Mouse (Mus musculus) liver, embryonic 14.5 days (tissue): ENCODE measurements around the gene Meis3. TPM values are rescaled to one million over a fixed set of nuclear protein-coding genes. Genes with fewer than 3 reads are reported as not detected.

ENCODE experiments used
- ATAC-seq: fragments of 200-750 bp; cut with Nextera tagmentation; 2 replicates; pipeline ENCODE4 v1.8.0; 2017; ENCODE audit warnings: moderate number of reproducible peaks, mild to moderate bottlenecking, moderate library complexity; ENCODE audit not compliant: insufficient read depth
- DNase-seq, 3 experiments: peaks; one replicate each; pipeline ENCODE4 v3.0.0-alpha.2; 2012 to 2013; ENCODE audit warnings: low read depth in 3 of 3, low spot score in 3 of 3
- H3K27ac ChIP-seq: fragments of 300-500 bp; sonication (generic); 2 replicates; pipeline ENCODE4 v1.5.1; 2014; ENCODE audit warnings: moderate library complexity, mild to moderate bottlenecking, control low read depth, inconsistent platforms
- H3K27me3 ChIP-seq: fragments of 300-500 bp; sonication (generic); 2 replicates; pipeline ENCODE4 v1.6.1; 2014; ENCODE audit warnings: mild to moderate bottlenecking, low read length, moderate library complexity; ENCODE audit not compliant: control insufficient read depth, insufficient read depth
- H3K36me3 ChIP-seq: fragments of 300-500 bp; sonication (generic); replicated peaks from 2 replicates; pipeline ENCODE4 v1.6.1; 2014; ENCODE audit warnings: low read depth; ENCODE audit not compliant: control insufficient read depth, insufficient read depth
- H3K4me1 ChIP-seq, 2 experiments: fragments of 200-500 bp in 1 of 2; fragments of 300-500 bp in 1 of 2; sonication (generic) in 1 of 2; replicated peaks; 2 replicates each; pipeline ENCODE4 v1.6.1; 2012 to 2014; ENCODE audit warnings: antibody characterized with exemption in 1 of 2, inconsistent platforms in 1 of 2, low read length in 1 of 2; ENCODE audit not compliant: control insufficient read depth in 2 of 2, insufficient read depth in 2 of 2
- H3K4me2 ChIP-seq: fragments of 300-500 bp; sonication (generic); 2 replicates; pipeline ENCODE4 v1.6.1; 2014; ENCODE audit warnings: low read depth, mild to moderate bottlenecking, control low read depth, moderate library complexity
- H3K4me3 ChIP-seq, 2 experiments: fragments of 200-500 bp in 1 of 2; fragments of 300-500 bp in 1 of 2; sonication (generic) in 1 of 2; 2 replicates each; pipeline ENCODE4 v1.5.1; 2012 to 2014; ENCODE audit warnings: low read depth in 2 of 2, low read length in 2 of 2, mild to moderate bottlenecking in 2 of 2, control low read depth in 1 of 2, inconsistent platforms in 1 of 2, moderate library complexity in 1 of 2; ENCODE audit not compliant: insufficient read depth in 1 of 2
- H3K9ac ChIP-seq: fragments of 300-500 bp; sonication (generic); replicated peaks from 2 replicates; pipeline ENCODE4 v1.6.1; 2014; ENCODE audit warnings: mild to moderate bottlenecking, control low read depth, moderate library complexity
- H3K9me3 ChIP-seq: fragments of 300-500 bp; sonication (generic); 2 replicates; pipeline ENCODE4 v1.6.1; 2016; ENCODE audit warnings: low read length, mixed read lengths; ENCODE audit not compliant: control insufficient read depth
- CTCF ChIP-seq: IDR thresholded peaks from 2 replicates; pipeline ENCODE4 v1.5.1; 2016; ENCODE audit warnings: antibody characterized with exemption, low read depth, control low read depth
- EP300 ChIP-seq: IDR thresholded peaks from 2 replicates; pipeline ENCODE4 v1.6.1; 2016; ENCODE audit warnings: antibody characterized with exemption, low read depth
- WGBS: fragments of 180-500 bp; shearing (Covaris S2); extraction: QIAGEN DNeasy Blood & Tissue Kit; methylation state at CpG from one replicate; pipeline ENCODE4 v1.1.7; 2014; ENCODE audit not compliant: insufficient replicate concordance; 5-methylcytosine and 5-hydroxymethylcytosine counted together
- polyA plus RNA-seq, 2 experiments: library from polyadenylated mRNA; depleted of rRNA in 1 of 2; stranded (reverse) in 1 of 2; unstranded in 1 of 2; fragments of >200 nt; fragmentation: Nextera tagmentation in 1 of 2; extraction: Ambion mirVana in 1 of 2; gene quantifications; 2 replicates each; pipeline versions ENCODE4 v1.2.1 to v1.2.3; 2012 to 2014

Meis3 gene
- polyA plus RNA-seq (2012; rRNA removed) (1.2 and 1.6 TPM in 2 replicates), polyA plus RNA-seq (2014; fragmentation: Nextera tagmentation; extraction: Ambion mirVana) (0.70 and 1.0 TPM in 2 replicates)

GRCm38 (mm10) chr7:16174597-16175541 is at the start of gene Meis3:
Gene Meis3 (plus strand): TSS chr7:16175090.
- H3K9ac ChIP-seq: no peak within 1 kb of the TSS
- DNase-seq (no peak), ATAC-seq (no peak)
- peaks cover 18% of the 10 kb centered on the region for H3K27me3 ChIP-seq
- TF ChIP-seq CTCF: peak; percentile 36; the same call in 1 of the 2 replicates
- TF ChIP-seq EP300: no peak
- H3K36me3 ChIP-seq: no peaks in the 10 kb centered on the region
- peak within 1 kb of the TSS; percentile 52 for H3K4me2 ChIP-seq
- peak within 1 kb of the TSS; percentile 36 to 39 for H3K4me3 ChIP-seq
- no peaks in the 10 kb centered on the region for H3K9me3 ChIP-seq
- 2% methylated on average over 40 of the region's 42 CpGs for WGBS
- H3K4me1 ChIP-seq: no peaks in the 10 kb centered on the region
- H3K27ac ChIP-seq: no peak within 1 kb of the TSS

DNA sequence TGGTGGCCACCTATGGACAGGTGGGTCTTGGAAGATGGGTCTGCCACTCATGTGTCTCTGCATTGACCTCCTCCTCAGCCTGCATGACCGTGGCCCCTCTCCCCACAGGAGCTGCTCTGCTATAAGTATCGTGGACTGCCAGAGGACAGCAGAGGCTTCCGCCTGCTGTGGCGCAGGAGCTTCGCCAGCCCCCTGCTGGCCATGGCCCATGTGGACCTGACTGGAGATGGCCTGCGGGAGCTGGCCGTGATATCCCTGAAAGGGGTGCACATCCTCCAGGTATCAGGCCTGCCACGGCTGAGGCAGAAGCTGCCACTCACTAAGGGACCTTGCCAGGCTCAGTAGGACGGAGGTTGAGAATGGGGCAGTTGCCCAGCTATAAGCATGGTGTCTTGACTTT is 49.1 kb upstream of the Meis3 start:
- no peaks in the 10 kb centered on the region for H3K4me1 ChIP-seq
- H3K4me2 ChIP-seq: no peak overlapping the region
- no peak overlapping the region for H3K9ac ChIP-seq
- 62% methylated on average over 9 of the region's 9 CpGs for WGBS
- no peak overlapping the region for H3K27ac ChIP-seq
- H3K4me3 ChIP-seq: no peak overlapping the region
- DNase-seq (no peak), ATAC-seq (no peak)
- H3K36me3 ChIP-seq: no peaks in the 10 kb centered on the region
- no peaks in the 10 kb centered on the region for H3K9me3 ChIP-seq
- TF ChIP-seq CTCF (peak; percentile 49; the same call in 1 of the 2 replicates), EP300 (no peak)
- H3K27me3 ChIP-seq: peaks cover 7% of the 10 kb centered on the region

DNA sequence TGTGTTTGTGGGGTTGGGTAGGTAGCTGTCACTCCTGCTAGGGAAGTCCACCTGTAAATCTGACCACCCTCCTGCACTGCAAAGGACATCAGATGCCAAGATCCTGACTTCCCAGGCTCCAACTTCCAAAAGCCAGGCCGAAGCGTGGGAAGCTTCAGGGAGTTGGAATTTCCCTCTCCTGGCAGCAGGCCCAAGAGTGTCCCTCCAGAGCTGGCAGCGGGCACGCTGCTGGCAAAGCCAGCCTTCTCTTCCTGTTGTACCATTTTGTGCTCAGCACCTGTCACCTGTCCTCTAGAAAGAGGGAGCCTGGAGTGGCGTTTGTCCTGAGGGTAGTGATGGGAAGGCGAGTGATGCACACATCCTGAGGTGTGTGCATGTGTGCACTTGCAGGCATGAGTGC is 46.5 kb upstream of the Meis3 start:
- Histone ChIP-seq H3K27me3 (peaks cover 17% of the 10 kb centered on the region), H3K4me3 (no peak overlapping the region), H3K9ac (no peak overlapping the region), H3K4me1 (no peaks in the 10 kb centered on the region), H3K4me2 (no peak overlapping the region), H3K27ac (no peak overlapping the region), H3K9me3 (no peaks in the 10 kb centered on the region), H3K36me3 (no peaks in the 10 kb centered on the region)
- TF ChIP-seq EP300: no peak
- no peak for TF ChIP-seq CTCF
- DNase-seq (no peak), ATAC-seq (no peak)
- 71% methylated on average over 6 of the region's 6 CpGs for WGBS

DNA sequence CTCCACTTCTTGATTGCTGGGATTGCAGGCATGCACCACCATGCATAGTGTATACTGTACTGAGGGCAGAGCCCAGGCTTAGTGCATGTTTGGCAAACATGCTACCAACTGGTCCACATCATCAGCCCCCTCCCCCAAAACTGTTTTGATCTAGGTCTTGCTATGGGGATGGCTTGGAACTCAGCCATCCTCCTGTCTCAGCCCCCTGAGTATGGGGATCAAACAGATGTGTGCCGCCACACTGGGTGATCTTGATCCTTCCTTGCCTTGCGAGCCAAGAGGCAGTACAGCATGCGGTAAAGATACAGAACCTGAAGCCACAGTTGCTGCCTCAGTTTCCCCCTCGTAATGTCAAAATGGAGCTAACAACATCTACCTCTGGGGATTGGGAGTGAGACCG is 46.0 kb upstream of the Meis3 start:
- H3K27ac ChIP-seq: no peak overlapping the region
- H3K4me3 ChIP-seq: no peak overlapping the region
- peaks cover 17% of the 10 kb centered on the region for H3K27me3 ChIP-seq
- DNase-seq (no peak), ATAC-seq (no peak)
- H3K36me3 ChIP-seq: no peaks in the 10 kb centered on the region
- WGBS: 55% methylated on average over 5 of the region's 5 CpGs
- H3K9me3 ChIP-seq: no peaks in the 10 kb centered on the region
- no peaks in the 10 kb centered on the region for H3K4me1 ChIP-seq
- no peak overlapping the region for H3K9ac ChIP-seq
- H3K4me2 ChIP-seq: no peak overlapping the region
- TF ChIP-seq CTCF: no peak
- TF ChIP-seq EP300: no peak

GRCm38 (mm10) chr7:16129421-16129845 is 45.5 kb upstream of the Meis3 start, which contains the start of gene Slc8a2:
Gene Slc8a2 (plus strand): TSS chr7:16129826.
- WGBS: 5% methylated on average over 12 of the region's 12 CpGs
- Histone ChIP-seq H3K9ac (no peak within 1 kb of the TSS), H3K4me1 (no peaks in the 10 kb centered on the region), H3K36me3 (no peaks in the 10 kb centered on the region), H3K27ac (no peak within 1 kb of the TSS), H3K27me3 (peaks cover 17% of the 10 kb centered on the region), H3K4me2 (peak within 1 kb of the TSS; percentile 1), H3K9me3 (no peaks in the 10 kb centered on the region), H3K4me3 (peak within 1 kb of the TSS in 1 of 2 experiments; percentile 18; a peak in 1 of 4 replicates)
- ATAC-seq (peak; percentile 60), DNase-seq (peak in 2 of 3 experiments; percentile 32 to 34)
- TF ChIP-seq EP300 (no peak), CTCF (no peak)
